Mouse (Mus musculus): ENCODE results near the gene Mrpl49.

DNA sequence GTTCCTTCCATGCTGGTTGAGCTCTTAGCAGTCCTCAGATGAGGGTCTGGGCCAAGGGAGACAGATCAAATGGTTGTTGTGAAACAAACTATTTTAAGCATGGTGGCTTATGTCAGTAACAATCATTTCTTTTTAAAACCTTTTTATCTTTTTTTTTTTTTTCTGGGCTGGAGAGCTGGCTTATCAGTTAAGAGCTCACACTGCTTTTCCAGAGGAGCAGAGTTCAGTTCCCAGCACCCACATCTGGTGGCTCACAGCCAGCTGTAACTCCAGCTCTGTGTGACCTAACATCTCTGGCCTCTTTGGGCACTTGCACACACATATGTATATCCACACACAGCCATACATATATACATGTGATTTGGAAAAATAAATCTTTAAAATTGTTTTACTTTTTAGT lies 19.9 kb downstream of the Mrpl49 start:
- TF ChIP-seq POLR2A (IDR thresholded peaks at IDR 0.05; ENCODE audit: borderline replicate concordance, control insufficient read depth, low read depth, low read length) (no peak), CTCF (IDR thresholded peaks at IDR 0.05; ENCODE audit: control insufficient read depth, insufficient read depth, low read length) (no peak)

Data from bone marrow, adult 2 months (tissue).